Mouse (Mus musculus) layer of hippocampus, postnatal 36 days (tissue): ENCODE data around the gene Ankrd37. TPM values are rescaled to one million over a fixed set of nuclear protein-coding genes. Genes with fewer than 3 reads are reported as not detected.

Experiments
- DNase-seq, 2 experiments: peaks; one replicate each; pipeline ENCODE4 v3.0.0; 2022
- total RNA-seq, 2 experiments: library from RNA; stranded (reverse); gene quantifications; 2 replicates each; pipeline ENCODE4 v1.2.3; 2021

Gene Ankrd37
- total RNA-seq, 2 experiments from 2014 or later, result 6.6 to 7.2 TPM

DNA sequence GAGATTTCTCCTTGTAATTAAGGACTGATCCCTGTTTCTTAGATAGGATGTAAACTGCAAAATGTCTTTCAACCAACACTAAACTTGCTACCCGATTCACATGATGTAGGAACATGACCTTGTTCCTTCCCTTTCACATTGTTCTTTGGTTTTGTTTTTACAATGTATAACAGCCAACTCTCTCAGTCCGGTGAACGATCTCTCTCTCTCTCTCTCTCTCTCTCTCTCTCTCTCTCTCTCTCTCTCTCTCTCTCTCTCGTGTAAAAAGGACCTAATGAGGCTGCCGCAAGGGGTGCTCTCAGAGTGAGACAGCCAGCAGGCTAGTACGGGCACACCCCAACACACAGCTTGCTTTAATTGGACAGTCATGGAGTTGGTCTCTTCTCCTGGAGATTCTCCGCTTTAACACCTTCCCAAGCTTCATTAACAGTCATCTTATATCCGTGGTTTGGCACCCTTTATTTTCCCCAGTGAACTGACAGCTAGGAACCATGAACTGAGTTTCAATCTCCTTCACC lies 31.5 kb downstream of the Ankrd37 start:
- DNase-seq, result no peak

DNA sequence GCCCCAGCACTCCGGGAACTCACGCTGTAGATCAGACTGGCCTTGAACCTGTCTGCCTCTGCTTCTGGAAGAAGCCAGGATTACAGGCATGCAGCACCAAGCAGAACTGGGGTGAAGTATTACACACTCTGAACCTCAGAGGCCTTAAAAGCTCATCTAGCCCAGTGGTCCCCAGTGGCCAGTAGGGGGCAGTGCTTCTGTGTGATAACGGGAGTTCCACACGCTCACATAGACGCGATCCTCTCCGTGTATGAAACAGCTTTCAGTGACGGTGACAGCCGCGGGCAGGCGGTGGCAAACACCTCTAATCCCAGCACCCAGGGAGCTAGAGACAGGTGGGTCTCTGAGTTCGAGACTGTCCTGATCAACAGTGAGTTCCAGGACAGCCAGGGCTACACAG lies 34.6 kb downstream of the Ankrd37 start:
- DNase-seq, result no peak

DNA sequence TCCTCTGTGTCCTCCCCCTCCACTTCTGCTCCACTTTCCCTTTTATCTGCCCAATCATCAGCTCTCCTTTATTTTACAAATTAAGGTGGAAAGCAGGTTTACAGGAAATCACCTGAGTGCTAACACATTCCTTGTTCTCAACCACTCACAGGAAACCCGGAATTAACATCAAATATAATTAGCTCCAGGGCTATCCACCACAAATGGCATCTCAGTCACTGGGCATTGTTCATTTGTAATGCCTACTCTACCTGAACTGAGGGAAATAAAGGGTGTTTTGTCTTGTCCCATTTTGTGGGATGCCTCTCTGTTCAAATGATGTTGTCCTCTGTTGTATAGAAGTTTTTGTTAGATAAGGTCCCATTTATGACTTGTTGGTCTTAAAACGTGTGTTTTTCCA lies 54.9 kb downstream of the Ankrd37 start:
- DNase-seq, result no peak

Other genes starting within 250 kb of the Ankrd37 start
- 1 to 10 TPM; 1.1 to 1.4 TPM for gene Pdlim3, start 120.2 kb downstream of the Ankrd37 start, total RNA-seq
- under 1 TPM; 0.56 to 0.92 TPM for gene Ccdc110, start 71.1 kb downstream of the Ankrd37 start, total RNA-seq
- 1 to 10 TPM; 2.6 to 3.8 TPM for gene 1700029J07Rik, start 30.5 kb downstream of the Ankrd37 start, total RNA-seq
- gene Ufsp2, start 30.2 kb downstream of the Ankrd37 start, total RNA-seq, result 10 to 100 TPM; 48.8 to 49.1 TPM
- under 1 TPM; 0.42 to 0.53 TPM for gene Lrp2bp, start 6.4 kb downstream of the Ankrd37 start, total RNA-seq
- 10 to 100 TPM; 23.8 to 24.6 TPM for gene Cfap97, start 146.1 kb upstream of the Ankrd37 start, total RNA-seq
- 10 to 100 TPM; 44.4 to 45.6 TPM for gene Snx25, start 146.5 kb upstream of the Ankrd37 start, total RNA-seq
- 100 to 1,000 TPM; 537 to 580 TPM for gene Slc25a4, start 205.6 kb upstream of the Ankrd37 start, total RNA-seq